Mouse (Mus musculus): ENCODE measurements around the gene Zc3h13. TPM values are rescaled to one million over a fixed set of nuclear protein-coding genes. Genes with fewer than 3 reads are reported as not detected.
A peak's percentile ranks its signal among the peaks of the same experiment; 100 is the strongest.

Zc3h13 gene
- total and polyA plus RNA-seq, 3 experiments, result 17.7 to 38.5 (median 18.8) TPM

DNA sequence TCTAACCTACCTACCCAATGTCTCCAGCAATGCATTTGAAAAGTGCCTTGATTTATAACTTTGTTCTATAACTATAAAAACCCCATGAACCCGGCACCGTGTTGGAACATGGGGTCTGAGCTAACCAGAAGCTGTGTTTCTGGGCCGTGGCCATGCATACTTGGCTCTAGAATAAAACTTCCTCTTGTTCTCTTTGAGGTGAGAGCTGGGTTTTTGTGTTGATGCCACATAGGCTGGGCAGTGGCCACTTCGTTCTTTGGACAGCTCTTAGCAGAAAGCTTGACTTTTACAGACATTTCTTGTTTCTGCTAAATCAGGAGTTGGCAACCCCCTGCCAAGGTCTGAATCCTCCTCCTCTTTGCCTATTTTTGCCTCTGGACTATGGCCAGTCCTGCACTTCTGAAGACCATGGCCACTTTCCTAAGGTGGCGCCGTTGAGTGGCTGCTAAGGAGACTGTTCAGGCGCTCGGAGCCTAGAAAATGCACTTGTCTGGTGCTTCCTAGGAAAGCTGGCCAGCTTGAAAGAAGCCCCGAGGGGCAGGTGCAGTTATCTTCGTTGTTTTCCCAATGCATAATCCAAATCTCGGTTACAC, 90.9 kb downstream of the Zc3h13 start:
- dilution Hi-C loops (cut with MboI; ENCODE audit: extremely low pct_ligation_motif_present, extremely low pct_unique_long_range_greater_than_20kb, low sequenced_read_pairs), result no loop called here
- no peak for DNase-seq (ENCODE audit: extremely low read depth)

DNA sequence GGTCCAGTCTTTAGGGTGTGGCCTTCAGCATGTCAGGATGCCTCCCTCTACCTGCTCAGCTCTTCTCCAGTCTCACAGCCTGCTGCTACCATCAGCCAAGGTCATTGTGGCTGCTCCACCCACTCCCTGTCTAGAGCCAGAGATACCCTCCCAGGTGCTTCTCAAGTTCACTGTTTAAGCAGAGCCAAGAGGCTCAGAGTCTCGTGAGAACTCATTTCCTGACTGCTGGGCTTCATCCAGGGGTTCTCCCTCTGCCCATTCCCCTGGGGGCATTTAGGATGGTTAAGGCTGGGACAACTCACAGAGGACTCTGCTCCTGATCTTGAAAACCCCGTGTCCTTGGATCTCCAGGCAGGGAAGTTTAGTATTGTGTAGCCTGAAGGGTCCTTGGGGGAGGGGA, 92.1 kb downstream of the Zc3h13 start:
- in situ Hi-C loops (cut with MboI; ENCODE audit: low pct_ligation_motif_present, low pct_unique_long_range_greater_than_20kb, low sequenced_read_pairs), result no loop called here
- Histone ChIP-seq H3K4me3 (replicated peaks in 1 of 3; ENCODE audit: low read depth in 2 of 3, low read length in 2 of 3, poor library complexity in 1 of 3) (no peak overlapping the region), H3K4me2 (ENCODE audit: insufficient read depth, low read depth, poor library complexity, severe bottlenecking) (no peak overlapping the region), H3K36me3 (replicated peaks in 1 of 2; ENCODE audit: control insufficient read depth in 1 of 2, insufficient read depth in 1 of 2, low read length in 1 of 2) (no peaks in the 10 kb centered on the region), H3K27ac (ENCODE audit: insufficient read depth, low read depth) (no peak overlapping the region), H3K4me1 (ENCODE audit: control insufficient read depth in 1 of 2, insufficient read depth in 2 of 2) (peaks cover 0 to 4% of the 10 kb centered on the region in 2 experiments; a peak in 2 of 4 replicates), H3K9ac (ENCODE audit: insufficient read depth, low read depth) (no peak overlapping the region), H3K9me3 (replicated peaks; ENCODE audit: low read length) (no peaks in the 10 kb centered on the region), H3K79me2 (replicated peaks; ENCODE audit: control insufficient read depth, extremely low read depth, insufficient read depth, poor library complexity, severe bottlenecking) (no peaks in the 10 kb centered on the region), H3K27me3 (replicated peaks) (no peaks in the 10 kb centered on the region)
- DNase-seq (ENCODE audit: extremely low read depth), result no peak
- TF ChIP-seq ZKSCAN1 (IDR thresholded peaks at IDR 0.05; ENCODE audit: borderline replicate concordance, low read depth, low read length) (no peak), GABPA (IDR thresholded peaks at IDR 0.05; ENCODE audit: insufficient replicate concordance, low read depth, low read length) (no peak), MAX (IDR thresholded peaks at IDR 0.05; ENCODE audit: low read length) (no peak), CTCF (conservative IDR thresholded peaks at IDR 0.05 in 1 of 2, IDR thresholded peaks at IDR 0.05 in 1 of 2; ENCODE audit: low read depth in 2 of 2, low read length in 2 of 2) (no peak), TCF12 (IDR thresholded peaks at IDR 0.05; ENCODE audit: low read depth, low read length) (no peak), SIN3A (IDR thresholded peaks at IDR 0.05; ENCODE audit: low read length) (no peak), E2F4 (IDR thresholded peaks at IDR 0.05; ENCODE audit: insufficient replicate concordance, low read depth, low read length) (no peak), TBP (conservative IDR thresholded peaks at IDR 0.05; ENCODE audit: low read depth, low read length) (no peak)
- dilution Hi-C loops (cut with MboI; ENCODE audit: extremely low pct_ligation_motif_present, extremely low pct_unique_long_range_greater_than_20kb, low sequenced_read_pairs), result no loop called here

More for the DNA sequence above, 90.9 kb downstream of the Zc3h13 start:
- Histone ChIP-seq H3K4me1 (ENCODE audit: control insufficient read depth in 1 of 2, insufficient read depth in 2 of 2) (peaks cover 0 to 4% of the 10 kb centered on the region in 2 experiments; a peak in 2 of 4 replicates), H3K79me2 (replicated peaks; ENCODE audit: control insufficient read depth, extremely low read depth, insufficient read depth, poor library complexity, severe bottlenecking) (no peaks in the 10 kb centered on the region), H3K4me2 (ENCODE audit: insufficient read depth, low read depth, poor library complexity, severe bottlenecking) (no peak overlapping the region), H3K9ac (ENCODE audit: insufficient read depth, low read depth) (no peak overlapping the region), H3K36me3 (replicated peaks in 1 of 2; ENCODE audit: control insufficient read depth in 1 of 2, insufficient read depth in 1 of 2, low read length in 1 of 2) (no peaks in the 10 kb centered on the region), H3K27me3 (replicated peaks) (no peaks in the 10 kb centered on the region), H3K9me3 (replicated peaks; ENCODE audit: low read length) (no peaks in the 10 kb centered on the region), H3K27ac (ENCODE audit: insufficient read depth, low read depth) (no peak overlapping the region), H3K4me3 (replicated peaks in 1 of 3; ENCODE audit: low read depth in 2 of 3, low read length in 2 of 3, poor library complexity in 1 of 3) (no peak overlapping the region)
- in situ Hi-C loops (cut with MboI; ENCODE audit: low pct_ligation_motif_present, low pct_unique_long_range_greater_than_20kb, low sequenced_read_pairs), result no loop called here
- TF ChIP-seq GABPA (IDR thresholded peaks at IDR 0.05; ENCODE audit: insufficient replicate concordance, low read depth, low read length) (no peak), CTCF (conservative IDR thresholded peaks at IDR 0.05 in 1 of 2, IDR thresholded peaks at IDR 0.05 in 1 of 2; ENCODE audit: low read depth in 2 of 2, low read length in 2 of 2) (peak in 1 of 2 experiments; percentile 22; a peak in 1 of 4 replicates), USF2 (conservative IDR thresholded peaks at IDR 0.05; ENCODE audit: low read depth, low read length) (no peak), MAZ (IDR thresholded peaks at IDR 0.05; ENCODE audit: low read depth, low read length) (no peak)

DNA sequence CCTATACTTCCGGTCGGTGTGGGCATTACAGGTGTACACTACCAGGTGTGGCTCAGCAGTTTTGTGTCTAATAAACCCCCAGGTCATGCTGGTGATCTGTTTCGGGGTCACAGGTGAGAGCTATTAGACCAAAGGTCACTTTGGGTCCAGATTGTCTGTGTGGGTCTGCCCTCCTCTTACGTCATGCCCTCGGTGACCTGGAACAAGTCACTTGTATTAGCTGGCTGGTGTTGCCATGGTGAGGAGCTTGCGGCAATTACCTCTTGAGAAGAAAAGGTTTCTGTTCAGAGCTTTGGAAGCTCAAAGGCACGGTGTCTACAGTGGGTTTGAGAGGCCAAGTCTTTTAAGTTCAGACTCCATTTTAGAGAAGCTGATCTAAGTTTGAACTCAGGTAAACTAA, 93.4 kb downstream of the Zc3h13 start:
- TF ChIP-seq ETS1 (conservative IDR thresholded peaks at IDR 0.05; ENCODE audit: low read depth, low read length) (no peak), POLR2A (IDR thresholded peaks at IDR 0.05; ENCODE audit: low read depth, low read length) (no peak), NELFE (IDR thresholded peaks at IDR 0.05; ENCODE audit: low read depth, low read length) (no peak), POLR2AphosphoS2 (IDR thresholded peaks at IDR 0.05; ENCODE audit: low read depth, low read length) (no peak), RAD21 (IDR thresholded peaks at IDR 0.05; ENCODE audit: low read depth, low read length) (no peak), UBTF (IDR thresholded peaks at IDR 0.05; ENCODE audit: low read depth, low read length) (no peak), ZC3H11A (IDR thresholded peaks at IDR 0.05; ENCODE audit: low read depth, low read length) (no peak), HCFC1 (IDR thresholded peaks at IDR 0.05; ENCODE audit: low read depth, low read length) (no peak), USF2 (conservative IDR thresholded peaks at IDR 0.05; ENCODE audit: low read depth, low read length) (no peak)
- dilution Hi-C loops (cut with MboI; ENCODE audit: extremely low pct_ligation_motif_present, extremely low pct_unique_long_range_greater_than_20kb, low sequenced_read_pairs), result no loop called here
- Histone ChIP-seq H3K9me3 (replicated peaks; ENCODE audit: low read length) (no peaks in the 10 kb centered on the region), H3K4me1 (ENCODE audit: control insufficient read depth in 1 of 2, insufficient read depth in 2 of 2) (peaks cover 0 to 4% of the 10 kb centered on the region in 2 experiments; a peak in 2 of 4 replicates), H3K9ac (ENCODE audit: insufficient read depth, low read depth) (no peak overlapping the region), H3K36me3 (replicated peaks in 1 of 2; ENCODE audit: control insufficient read depth in 1 of 2, insufficient read depth in 1 of 2, low read length in 1 of 2) (no peaks in the 10 kb centered on the region), H3K27me3 (replicated peaks) (no peaks in the 10 kb centered on the region), H3K4me3 (replicated peaks in 1 of 3; ENCODE audit: low read depth in 2 of 3, low read length in 2 of 3, poor library complexity in 1 of 3) (no peak overlapping the region), H3K4me2 (ENCODE audit: insufficient read depth, low read depth, poor library complexity, severe bottlenecking) (no peak overlapping the region), H3K79me2 (replicated peaks; ENCODE audit: control insufficient read depth, extremely low read depth, insufficient read depth, poor library complexity, severe bottlenecking) (no peaks in the 10 kb centered on the region), H3K27ac (ENCODE audit: insufficient read depth, low read depth) (no peak overlapping the region)
- DNase-seq (ENCODE audit: extremely low read depth), result no peak
- in situ Hi-C loops (cut with MboI; ENCODE audit: low pct_ligation_motif_present, low pct_unique_long_range_greater_than_20kb, low sequenced_read_pairs), result no loop called here
